Mouse (Mus musculus): ENCODE data around the gene Me3. TPM values are rescaled to one million over a fixed set of nuclear protein-coding genes. Genes with fewer than 3 reads are reported as not detected.

Gene Me3
- polyA plus RNA-seq, 1 experiment from 2014 or later, result 0.18 TPM

DNA sequence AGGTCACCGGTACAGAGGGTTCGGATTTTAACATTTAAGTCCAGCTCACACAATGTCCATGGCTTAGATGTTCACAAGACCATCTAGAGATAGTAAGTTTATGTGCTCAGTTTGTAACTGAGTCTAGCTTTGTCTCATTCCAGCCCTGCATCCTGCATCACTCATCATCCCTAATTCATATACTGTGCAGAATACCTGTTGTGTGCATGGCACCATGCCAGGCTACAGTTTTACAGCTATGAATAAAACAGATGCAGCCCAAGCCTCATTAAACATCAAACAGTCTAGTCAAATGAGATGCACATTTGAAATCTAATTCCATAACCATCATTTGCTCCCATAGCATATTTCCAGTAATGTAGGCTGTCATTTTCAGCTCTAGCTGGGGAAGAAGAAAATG, 143.7 kb downstream of the Me3 start:
- no peak overlapping the region for H3K9ac ChIP-seq (ENCODE audit: low read depth, low read length)
- no peak overlapping the region for H3K4me2 ChIP-seq (ENCODE audit: low read depth, low read length)
- 75% methylated on average over 2 of the region's 2 CpGs for WGBS (ENCODE audit: insufficient replicate concordance)
- H3K4me1 ChIP-seq (ENCODE audit: control insufficient read depth, low read depth, low read length), result no peaks in the 10 kb centered on the region
- H3K27me3 ChIP-seq (ENCODE audit: control insufficient read depth, insufficient read depth, low read depth, low read length), result no peaks in the 10 kb centered on the region
- H3K4me3 ChIP-seq (ENCODE audit: low read depth, low read length), result no peak overlapping the region
- H3K9me3 ChIP-seq (replicated peaks; ENCODE audit: control insufficient read depth, low read length), result no peaks in the 10 kb centered on the region
- H3K27ac ChIP-seq (ENCODE audit: low read length), result no peak overlapping the region
- no peaks in the 10 kb centered on the region for H3K36me3 ChIP-seq (ENCODE audit: control insufficient read depth, insufficient read depth)
- ATAC-seq (ENCODE audit: low read depth), result no peak

DNA sequence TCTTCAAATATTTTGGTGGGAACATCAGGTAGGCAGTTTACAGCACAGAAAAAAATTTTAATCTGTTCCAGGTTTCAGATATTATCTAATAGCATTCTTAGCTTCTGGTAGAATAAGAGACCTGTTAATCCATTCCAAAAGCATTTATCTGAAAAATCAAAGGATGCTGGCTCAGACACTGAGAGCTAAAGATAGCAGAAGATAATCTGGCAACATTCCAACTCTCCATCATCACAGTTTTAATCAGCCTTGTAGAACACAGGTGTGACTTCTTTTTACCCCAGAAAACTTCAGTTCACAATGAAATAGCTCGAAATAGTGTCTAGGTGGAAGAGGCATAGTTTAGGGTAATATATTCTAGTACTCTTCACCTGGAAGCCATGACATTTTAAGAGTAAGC, 149.2 kb downstream of the Me3 start:
- H3K9ac ChIP-seq (ENCODE audit: low read depth, low read length), result no peak overlapping the region
- WGBS (ENCODE audit: insufficient replicate concordance), result 29% methylated on average over 1 of the region's 1 CpGs
- H3K27me3 ChIP-seq (ENCODE audit: control insufficient read depth, insufficient read depth, low read depth, low read length), result no peaks in the 10 kb centered on the region
- H3K9me3 ChIP-seq (replicated peaks; ENCODE audit: control insufficient read depth, low read length), result no peaks in the 10 kb centered on the region
- H3K4me1 ChIP-seq (ENCODE audit: control insufficient read depth, low read depth, low read length), result no peaks in the 10 kb centered on the region
- no peak overlapping the region for H3K4me3 ChIP-seq (ENCODE audit: low read depth, low read length)
- no peaks in the 10 kb centered on the region for H3K36me3 ChIP-seq (ENCODE audit: control insufficient read depth, insufficient read depth)
- ATAC-seq (ENCODE audit: low read depth), result no peak
- H3K4me2 ChIP-seq (ENCODE audit: low read depth, low read length), result no peak overlapping the region
- H3K27ac ChIP-seq (ENCODE audit: low read length), result no peak overlapping the region

DNA sequence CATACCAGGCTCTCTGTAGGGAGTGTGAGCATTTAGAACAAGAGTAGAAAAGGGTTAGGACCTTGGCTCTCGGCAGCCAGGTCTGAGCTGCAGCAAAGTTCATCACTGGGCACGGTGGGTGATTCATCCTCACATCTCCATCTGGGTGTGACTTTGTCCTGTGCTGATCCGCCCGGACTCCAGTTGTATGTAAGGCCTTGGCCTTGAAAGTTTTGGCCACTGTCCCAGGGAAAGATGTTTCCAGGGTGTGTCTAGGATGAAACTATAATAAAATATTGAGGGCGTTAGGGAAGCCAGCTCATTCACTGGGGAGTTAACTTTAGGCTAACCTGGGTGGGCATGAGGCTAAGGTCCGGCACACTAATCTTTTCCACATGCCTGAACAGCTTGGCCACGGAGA, 155.5 kb downstream of the Me3 start:
- whole genome bisulfite sequencing (ENCODE audit: insufficient replicate concordance), result 68% methylated on average over 7 of the region's 7 CpGs
- H3K4me3 ChIP-seq (ENCODE audit: low read depth, low read length), result no peak overlapping the region
- no peak overlapping the region for H3K4me2 ChIP-seq (ENCODE audit: low read depth, low read length)
- H3K27ac ChIP-seq (ENCODE audit: low read length), result no peak overlapping the region
- no peaks in the 10 kb centered on the region for H3K36me3 ChIP-seq (ENCODE audit: control insufficient read depth, insufficient read depth)
- H3K9ac ChIP-seq (ENCODE audit: low read depth, low read length), result no peak overlapping the region
- no peaks in the 10 kb centered on the region for H3K9me3 ChIP-seq (replicated peaks; ENCODE audit: control insufficient read depth, low read length)
- ATAC-seq (ENCODE audit: low read depth), result no peak
- H3K4me1 ChIP-seq (ENCODE audit: control insufficient read depth, low read depth, low read length), result no peaks in the 10 kb centered on the region
- no peaks in the 10 kb centered on the region for H3K27me3 ChIP-seq (ENCODE audit: control insufficient read depth, insufficient read depth, low read depth, low read length)

DNA sequence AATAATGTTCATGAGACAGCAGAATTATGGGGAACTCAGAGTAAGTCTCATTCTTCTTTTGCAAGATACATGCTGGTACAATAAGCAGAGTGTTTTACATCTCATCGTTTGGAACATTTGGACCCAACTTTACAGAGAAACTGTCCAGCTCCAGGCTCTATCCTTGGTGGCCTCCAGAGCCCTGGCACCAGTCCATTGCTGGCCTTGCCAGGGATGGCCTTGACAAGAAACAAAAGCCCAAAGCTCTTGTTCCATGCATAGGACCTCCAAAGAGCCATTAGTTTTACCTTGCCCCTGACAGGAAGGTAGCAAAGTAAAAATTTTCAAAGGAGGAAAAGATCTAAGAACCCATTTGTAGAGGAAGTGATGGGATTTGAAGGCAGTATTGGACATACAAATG, 160.4 kb downstream of the Me3 start:
- Histone ChIP-seq H3K9me3 (replicated peaks; ENCODE audit: control insufficient read depth, low read length) (no peaks in the 10 kb centered on the region), H3K4me3 (ENCODE audit: low read depth, low read length) (no peak overlapping the region), H3K27me3 (ENCODE audit: control insufficient read depth, insufficient read depth, low read depth, low read length) (no peaks in the 10 kb centered on the region), H3K4me2 (ENCODE audit: low read depth, low read length) (no peak overlapping the region), H3K4me1 (ENCODE audit: control insufficient read depth, low read depth, low read length) (no peaks in the 10 kb centered on the region), H3K36me3 (ENCODE audit: control insufficient read depth, insufficient read depth) (no peaks in the 10 kb centered on the region), H3K9ac (ENCODE audit: low read depth, low read length) (no peak overlapping the region), H3K27ac (ENCODE audit: low read length) (no peak overlapping the region)
- WGBS (ENCODE audit: insufficient replicate concordance), result 52% methylated on average over 1 of the region's 1 CpGs
- ATAC-seq (ENCODE audit: low read depth), result no peak

DNA sequence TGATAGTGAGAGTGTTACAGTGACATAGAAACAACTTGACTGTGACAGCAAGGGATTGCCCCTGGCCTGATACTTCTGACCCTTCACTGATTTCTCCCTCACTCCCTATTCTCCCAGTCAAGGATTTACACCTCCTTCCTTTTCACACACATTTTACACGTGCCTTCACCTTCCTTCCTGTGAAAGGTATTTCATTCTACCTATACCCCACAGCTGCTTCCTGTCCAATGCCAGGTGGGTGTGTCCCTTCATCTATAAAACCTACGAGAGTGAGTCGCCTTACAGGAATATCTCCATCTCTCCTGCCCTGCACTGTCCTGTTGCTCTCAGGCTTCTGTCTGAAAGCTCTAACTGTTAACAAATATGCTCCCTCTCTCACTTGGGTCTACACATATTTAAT, 163.2 kb downstream of the Me3 start:
- Histone ChIP-seq H3K9me3 (replicated peaks; ENCODE audit: control insufficient read depth, low read length) (no peaks in the 10 kb centered on the region), H3K4me2 (ENCODE audit: low read depth, low read length) (no peak overlapping the region), H3K9ac (ENCODE audit: low read depth, low read length) (no peak overlapping the region), H3K27me3 (ENCODE audit: control insufficient read depth, insufficient read depth, low read depth, low read length) (no peaks in the 10 kb centered on the region), H3K27ac (ENCODE audit: low read length) (no peak overlapping the region), H3K36me3 (ENCODE audit: control insufficient read depth, insufficient read depth) (no peaks in the 10 kb centered on the region), H3K4me3 (ENCODE audit: low read depth, low read length) (no peak overlapping the region), H3K4me1 (ENCODE audit: control insufficient read depth, low read depth, low read length) (no peaks in the 10 kb centered on the region)
- WGBS (ENCODE audit: insufficient replicate concordance), result 54% methylated on average over 3 of the region's 3 CpGs
- no peak for ATAC-seq (ENCODE audit: low read depth)

DNA sequence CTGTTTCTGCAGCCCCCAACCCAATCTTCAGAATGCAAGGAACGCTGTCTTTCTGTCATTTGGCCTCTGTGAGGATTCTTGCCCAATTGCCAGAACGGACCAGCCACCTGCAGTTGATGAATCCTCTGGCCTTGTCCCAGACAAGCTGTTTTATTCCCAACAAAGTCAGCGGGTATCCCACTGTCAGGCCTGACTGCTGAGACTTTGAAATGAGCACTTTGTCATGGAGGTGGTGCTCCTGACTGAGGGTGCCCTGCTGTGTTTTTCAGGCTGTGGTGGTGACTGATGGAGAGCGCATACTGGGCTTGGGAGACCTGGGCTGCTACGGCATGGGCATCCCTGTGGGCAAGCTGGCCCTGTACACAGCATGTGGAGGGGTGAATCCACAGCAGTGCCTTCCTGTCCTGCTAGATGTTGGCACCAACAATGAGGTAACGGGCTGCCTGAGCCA, 164.2 kb downstream of the Me3 start:
- no peak for ATAC-seq (ENCODE audit: low read depth)
- WGBS (ENCODE audit: insufficient replicate concordance), result 43% methylated on average over 6 of the region's 6 CpGs
- no peak overlapping the region for H3K4me3 ChIP-seq (ENCODE audit: low read depth, low read length)
- no peaks in the 10 kb centered on the region for H3K4me1 ChIP-seq (ENCODE audit: control insufficient read depth, low read depth, low read length)
- H3K27me3 ChIP-seq (ENCODE audit: control insufficient read depth, insufficient read depth, low read depth, low read length), result no peaks in the 10 kb centered on the region
- H3K27ac ChIP-seq (ENCODE audit: low read length), result no peak overlapping the region
- no peaks in the 10 kb centered on the region for H3K36me3 ChIP-seq (ENCODE audit: control insufficient read depth, insufficient read depth)
- H3K9ac ChIP-seq (ENCODE audit: low read depth, low read length), result no peak overlapping the region
- H3K9me3 ChIP-seq (replicated peaks; ENCODE audit: control insufficient read depth, low read length), result no peaks in the 10 kb centered on the region
- H3K4me2 ChIP-seq (ENCODE audit: low read depth, low read length), result no peak overlapping the region

DNA sequence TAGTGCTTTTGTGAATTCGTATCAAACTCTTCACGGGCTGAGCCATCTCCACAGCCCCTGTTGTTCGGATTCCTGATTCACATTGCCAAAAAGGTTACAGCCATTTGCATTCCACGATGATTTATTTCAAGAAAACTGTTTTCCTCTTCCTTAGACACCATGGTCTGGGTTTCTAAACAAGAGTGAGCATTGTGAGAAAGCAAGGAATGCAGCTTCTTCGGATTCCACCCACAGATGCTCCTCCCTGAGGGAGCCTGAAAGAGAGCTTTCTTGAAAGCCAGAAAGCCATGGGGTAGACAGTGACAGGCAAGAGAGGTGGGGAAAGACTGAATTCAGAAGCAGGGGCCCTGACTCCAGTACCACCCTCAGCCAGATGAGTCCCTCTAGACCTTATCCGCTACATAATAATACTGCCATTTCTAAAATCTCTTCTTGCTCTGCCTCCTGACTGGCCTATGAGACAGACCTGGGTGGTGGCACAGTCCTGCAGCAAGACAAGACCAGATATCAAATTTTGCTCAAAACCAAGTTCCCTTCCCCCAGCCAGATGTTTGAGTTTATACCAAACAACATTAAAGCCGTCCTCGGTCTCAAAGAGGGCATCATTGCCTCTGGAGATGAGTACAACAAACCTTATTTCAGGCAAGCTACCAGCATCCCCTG, 166.3 kb downstream of the Me3 start:
- no peak for ATAC-seq (ENCODE audit: low read depth)
- WGBS (ENCODE audit: insufficient replicate concordance), result 51% methylated on average over 8 of the region's 8 CpGs
- no peaks in the 10 kb centered on the region for H3K4me1 ChIP-seq (ENCODE audit: control insufficient read depth, low read depth, low read length)

DNA sequence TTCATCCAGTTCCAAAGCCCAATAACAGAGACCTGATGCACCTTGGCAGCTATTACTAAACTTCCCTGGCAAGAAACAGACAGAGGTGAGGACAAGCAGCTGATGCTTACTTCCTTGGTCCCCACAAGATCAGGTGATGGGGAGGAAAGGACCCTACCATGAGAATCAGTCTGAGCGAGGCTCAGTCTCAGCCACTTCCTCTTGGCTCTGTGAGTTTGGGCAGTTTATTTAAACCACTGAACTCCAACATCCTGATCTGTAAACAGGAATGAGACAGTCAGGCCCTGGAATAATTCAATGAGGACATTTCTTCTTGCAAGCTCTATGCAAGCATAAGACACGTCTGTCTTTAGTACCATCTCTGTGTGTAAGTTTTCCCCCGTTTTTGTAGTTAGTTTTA, 170.3 kb downstream of the Me3 start:
- WGBS (ENCODE audit: insufficient replicate concordance), result 31% methylated on average over 3 of the region's 3 CpGs
- Histone ChIP-seq H3K4me2 (ENCODE audit: low read depth, low read length) (no peak overlapping the region), H3K27me3 (ENCODE audit: control insufficient read depth, insufficient read depth, low read depth, low read length) (no peaks in the 10 kb centered on the region), H3K4me1 (ENCODE audit: control insufficient read depth, low read depth, low read length) (no peaks in the 10 kb centered on the region), H3K27ac (ENCODE audit: low read length) (no peak overlapping the region), H3K36me3 (ENCODE audit: control insufficient read depth, insufficient read depth) (no peaks in the 10 kb centered on the region), H3K4me3 (ENCODE audit: low read depth, low read length) (no peak overlapping the region), H3K9ac (ENCODE audit: low read depth, low read length) (no peak overlapping the region), H3K9me3 (replicated peaks; ENCODE audit: control insufficient read depth, low read length) (no peaks in the 10 kb centered on the region)
- ATAC-seq (ENCODE audit: low read depth), result no peak

More for the DNA sequence above, 166.3 kb downstream of the Me3 start:
- H3K36me3 ChIP-seq (ENCODE audit: control insufficient read depth, insufficient read depth), result no peaks in the 10 kb centered on the region
- H3K4me2 ChIP-seq (ENCODE audit: low read depth, low read length), result no peak overlapping the region
- H3K4me3 ChIP-seq (ENCODE audit: low read depth, low read length), result no peak overlapping the region
- H3K27me3 ChIP-seq (ENCODE audit: control insufficient read depth, insufficient read depth, low read depth, low read length), result no peaks in the 10 kb centered on the region
- H3K9me3 ChIP-seq (replicated peaks; ENCODE audit: control insufficient read depth, low read length), result no peaks in the 10 kb centered on the region
- no peak overlapping the region for H3K9ac ChIP-seq (ENCODE audit: low read depth, low read length)
- no peak overlapping the region for H3K27ac ChIP-seq (ENCODE audit: low read length)

DNA sequence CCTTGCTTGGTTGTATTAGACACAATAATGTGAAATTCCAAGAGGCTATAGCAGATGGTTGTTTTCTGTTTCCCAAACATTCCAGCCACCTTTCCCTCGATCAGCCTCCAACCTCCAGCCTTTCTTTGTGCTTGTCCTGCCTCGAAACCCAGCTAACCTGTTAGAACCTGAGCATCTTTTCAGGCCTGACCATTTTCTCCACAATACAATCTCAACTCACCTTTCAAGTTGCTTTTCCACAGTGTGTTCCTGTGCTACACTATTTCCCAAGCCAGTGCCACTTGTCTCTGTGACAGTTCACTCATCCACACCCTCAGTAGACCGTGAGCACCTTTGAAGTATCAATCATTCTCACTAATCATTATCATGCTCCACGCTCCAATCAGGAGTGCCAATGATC, 171.8 kb downstream of the Me3 start:
- H3K36me3 ChIP-seq (ENCODE audit: control insufficient read depth, insufficient read depth), result no peaks in the 10 kb centered on the region
- no peak overlapping the region for H3K9ac ChIP-seq (ENCODE audit: low read depth, low read length)
- H3K4me2 ChIP-seq (ENCODE audit: low read depth, low read length), result no peak overlapping the region
- H3K9me3 ChIP-seq (replicated peaks; ENCODE audit: control insufficient read depth, low read length), result no peaks in the 10 kb centered on the region
- no peak for ATAC-seq (ENCODE audit: low read depth)
- H3K27ac ChIP-seq (ENCODE audit: low read length), result no peak overlapping the region
- WGBS (ENCODE audit: insufficient replicate concordance), result 47% methylated on average over 4 of the region's 4 CpGs
- H3K4me3 ChIP-seq (ENCODE audit: low read depth, low read length), result no peak overlapping the region
- no peaks in the 10 kb centered on the region for H3K27me3 ChIP-seq (ENCODE audit: control insufficient read depth, insufficient read depth, low read depth, low read length)
- no peaks in the 10 kb centered on the region for H3K4me1 ChIP-seq (ENCODE audit: control insufficient read depth, low read depth, low read length)

All from liver, embryonic 16.5 days (tissue).